Mouse (Mus musculus) intestine, embryonic 15.5 days (tissue): ENCODE data around the gene Foxn4. TPM values are rescaled to one million over a fixed set of nuclear protein-coding genes. Genes with fewer than 3 reads are reported as not detected.

Experiments
- ATAC-seq: fragments of 200-750 bp; cut with Nextera tagmentation; 2 replicates; pipeline ENCODE4 v1.8.0; 2017; ENCODE audit warnings: moderate TSS enrichment, moderate library complexity
- H3K27ac ChIP-seq: fragments of 300-500 bp; sonication (generic); 2 replicates; pipeline ENCODE4 v1.5.1; 2015; ENCODE audit warnings: mild to moderate bottlenecking, inconsistent platforms
- H3K27me3 ChIP-seq: fragments of 300-500 bp; sonication (generic); replicated peaks from 2 replicates; pipeline ENCODE4 v1.6.1; 2015; ENCODE audit warnings: inconsistent platforms
- H3K36me3 ChIP-seq: fragments of 300-500 bp; sonication (generic); 2 replicates; pipeline ENCODE4 v1.6.1; 2015; ENCODE audit warnings: inconsistent platforms
- H3K4me1 ChIP-seq: fragments of 300-500 bp; sonication (generic); replicated peaks from 2 replicates; pipeline ENCODE4 v1.6.1; 2015; ENCODE audit warnings: inconsistent platforms
- H3K4me2 ChIP-seq: fragments of 300-500 bp; sonication (generic); replicated peaks from 2 replicates; pipeline ENCODE4 v1.6.1; 2015; ENCODE audit warnings: mild to moderate bottlenecking, inconsistent platforms
- H3K4me3 ChIP-seq: fragments of 300-500 bp; sonication (generic); replicated peaks from 2 replicates; pipeline ENCODE4 v1.5.1; 2015; ENCODE audit warnings: inconsistent platforms
- H3K9ac ChIP-seq: fragments of 300-500 bp; sonication (generic); 2 replicates; pipeline ENCODE4 v1.6.1; 2015; ENCODE audit warnings: inconsistent platforms
- H3K9me3 ChIP-seq: fragments of 300-500 bp; sonication (generic); 2 replicates; pipeline ENCODE4 v1.6.1; 2016; ENCODE audit warnings: inconsistent platforms
- WGBS: fragments of 180-500 bp; shearing (Covaris S2); methylation state at CpG from one replicate; pipeline ENCODE4 v1.1.7; 2015; 5-methylcytosine and 5-hydroxymethylcytosine counted together
- polyA plus RNA-seq: library from polyadenylated mRNA; unstranded; fragments of >200 nt; fragmentation: Nextera tagmentation; extraction: Ambion mirVana; gene quantifications from 2 replicates; pipeline ENCODE4 v1.2.1, GENCODE M21; 2015

Gene Foxn4
- polyA plus RNA-seq, 1 experiment from 2014 or later = not detected

DNA sequence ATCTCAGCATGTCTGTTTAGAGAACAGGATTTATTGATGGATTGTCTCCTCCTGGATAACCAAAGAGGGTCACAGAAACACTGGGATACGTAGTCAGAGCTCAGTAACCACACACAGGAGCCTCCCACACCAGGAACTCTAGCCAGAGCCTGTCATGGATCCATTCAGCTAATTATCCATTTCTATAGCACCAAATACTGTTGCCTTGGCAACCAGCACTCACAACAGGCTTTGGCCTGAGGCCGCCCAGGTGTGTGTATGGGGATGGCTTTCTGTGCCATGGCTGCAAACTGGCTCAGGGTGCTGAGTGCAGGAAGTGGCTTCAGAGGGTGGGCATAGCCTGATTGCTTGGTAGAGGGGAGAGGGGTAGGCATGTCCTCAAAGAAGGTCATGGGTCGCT, 16.4 kb upstream of the Foxn4 start:
- no peak overlapping the region for H3K9ac ChIP-seq
- no peak overlapping the region for H3K4me3 ChIP-seq
- 72% methylated on average over 3 of the region's 3 CpGs for WGBS
- 0 out of 2 replicates have a peak, but pooled peaks cover 3% of the 10 kb centered on the region for H3K27me3 ChIP-seq
- no peaks in the 10 kb centered on the region for H3K4me1 ChIP-seq
- no peak overlapping the region for H3K4me2 ChIP-seq
- H3K27ac ChIP-seq = no peak overlapping the region
- ATAC-seq = no peak
- no peaks in the 10 kb centered on the region for H3K9me3 ChIP-seq
- no peaks in the 10 kb centered on the region for H3K36me3 ChIP-seq

- Histone ChIP-seq H3K4me1 (no peaks in the 10 kb centered on the region), H3K27me3 (0 out of 2 replicates have a peak, but pooled peaks cover 3% of the 10 kb centered on the region), H3K9ac (no peak within 1 kb of the TSS), H3K36me3 (no peaks in the 10 kb centered on the region), H3K27ac (no peak within 1 kb of the TSS), H3K9me3 (no peaks in the 10 kb centered on the region), H3K4me3 (no peak within 1 kb of the TSS), H3K4me2 (no peak within 1 kb of the TSS)
- no peak for ATAC-seq
- WGBS = 38% methylated on average over 13 of the region's 13 CpGs
Observed at GRCm38 (mm10) chr5:114288874-114289273, 15.3 kb upstream of the Foxn4 start, which contains the start of gene Myo1h. TSS of gene Myo1h (plus strand) at chr5:114289166.

- Histone ChIP-seq H3K4me1 (no peaks in the 10 kb centered on the region), H3K27me3 (0 out of 2 replicates have a peak, but pooled peaks cover 3% of the 10 kb centered on the region), H3K4me3 (no peak overlapping the region), H3K36me3 (no peaks in the 10 kb centered on the region), H3K4me2 (no peak overlapping the region), H3K9ac (no peak overlapping the region), H3K9me3 (no peaks in the 10 kb centered on the region), H3K27ac (no peak overlapping the region)
- no peak for ATAC-seq
- WGBS = 83% methylated on average over 5 of the region's 5 CpGs
Observed at GRCm38 (mm10) chr5:114288396-114288795, 14.8 kb upstream of the Foxn4 start.

- H3K4me1 ChIP-seq = no peaks in the 10 kb centered on the region
- no peaks in the 10 kb centered on the region for H3K9me3 ChIP-seq
- 63% methylated on average over 16 of the region's 16 CpGs for WGBS
- H3K27ac ChIP-seq = no peak overlapping the region
- H3K27me3 ChIP-seq = 0 out of 2 replicates have a peak, but pooled peaks cover 3% of the 10 kb centered on the region
- no peaks in the 10 kb centered on the region for H3K36me3 ChIP-seq
- H3K9ac ChIP-seq = no peak overlapping the region
- H3K4me3 ChIP-seq = no peak overlapping the region
- no peak for ATAC-seq
- no peak overlapping the region for H3K4me2 ChIP-seq
Observed at GRCm38 (mm10) chr5:114286872-114287571, 13.4 kb upstream of the Foxn4 start.

DNA sequence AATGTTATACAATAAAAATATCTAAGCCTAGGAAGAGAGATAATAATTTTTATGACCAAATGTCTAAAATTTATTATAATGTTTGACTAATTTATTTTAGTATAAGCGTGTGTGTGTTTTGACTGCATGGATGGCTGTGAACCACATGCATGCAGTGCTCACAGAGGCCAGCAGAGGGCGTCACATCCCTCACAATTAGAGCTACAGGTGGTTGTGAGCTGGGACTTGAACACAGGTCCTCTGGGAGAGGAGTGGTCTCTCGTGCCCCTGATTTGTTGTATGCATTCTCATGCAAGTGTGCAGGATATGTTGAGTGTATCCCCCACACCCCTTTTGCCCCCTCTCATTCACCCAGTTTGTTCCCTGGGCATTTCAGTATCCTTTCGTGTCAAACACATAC, 12.5 kb upstream of the Foxn4 start:
- Histone ChIP-seq H3K36me3 (no peaks in the 10 kb centered on the region), H3K9me3 (no peaks in the 10 kb centered on the region), H3K27me3 (0 out of 2 replicates have a peak, but pooled peaks cover 3% of the 10 kb centered on the region), H3K27ac (no peak overlapping the region), H3K9ac (no peak overlapping the region), H3K4me3 (no peak overlapping the region), H3K4me1 (no peaks in the 10 kb centered on the region), H3K4me2 (no peak overlapping the region)
- ATAC-seq = no peak
- WGBS = 74% methylated on average over 4 of the region's 4 CpGs

GRCm38 (mm10) chr5:114285398-114285700, 11.7 kb upstream of the Foxn4 start:
- H3K9me3 ChIP-seq = no peaks in the 10 kb centered on the region
- H3K4me2 ChIP-seq = no peak overlapping the region
- H3K4me1 ChIP-seq = no peaks in the 10 kb centered on the region
- no peak overlapping the region for H3K27ac ChIP-seq
- 89% methylated on average over 3 of the region's 3 CpGs for WGBS
- H3K4me3 ChIP-seq = no peak overlapping the region
- no peaks in the 10 kb centered on the region for H3K36me3 ChIP-seq
- ATAC-seq = no peak
- H3K27me3 ChIP-seq = 0 out of 2 replicates have a peak, but pooled peaks cover 3% of the 10 kb centered on the region
- no peak overlapping the region for H3K9ac ChIP-seq

DNA sequence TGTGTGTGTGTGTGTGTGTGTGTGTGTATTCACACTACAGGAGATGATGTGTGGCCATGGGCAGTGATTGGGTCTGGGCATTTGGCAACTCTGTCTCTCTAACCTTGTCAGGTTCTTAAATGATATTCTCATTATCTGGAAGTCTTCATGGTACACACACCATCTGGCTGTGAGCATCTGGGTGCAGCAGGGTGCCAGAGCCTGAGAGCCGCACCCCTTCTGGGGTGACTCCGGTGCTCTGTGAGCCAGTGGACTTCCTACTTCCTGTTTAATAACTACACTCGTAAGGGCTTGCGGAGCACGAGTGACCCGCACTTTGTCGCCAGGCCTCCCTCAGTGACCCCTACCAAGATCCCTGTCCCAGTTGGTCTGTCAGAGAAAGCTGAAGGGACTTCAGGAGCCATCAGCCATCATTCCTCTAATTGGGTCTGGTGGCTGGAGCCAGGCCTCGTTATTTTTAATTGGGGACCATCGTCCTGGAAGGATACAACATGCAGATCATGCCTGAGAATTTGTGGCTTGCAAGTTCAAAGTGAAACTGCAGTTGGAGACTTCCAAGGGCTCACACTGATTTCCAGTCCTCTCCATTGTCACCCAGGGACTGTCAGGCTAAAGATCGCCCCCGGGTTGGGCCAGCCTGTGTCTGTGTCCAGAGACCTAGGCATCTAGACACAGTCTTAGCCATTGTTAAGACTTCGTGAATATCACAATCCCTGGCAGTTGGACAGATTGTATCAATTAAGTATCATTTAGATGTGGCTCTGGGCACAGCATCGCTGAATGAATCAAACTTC, 11.2 kb upstream of the Foxn4 start:
- peaks cover 3% of the 10 kb centered on the region; the same call in 1 of the 2 replicates for H3K27me3 ChIP-seq
- H3K4me3 ChIP-seq = no peak overlapping the region
- no peaks in the 10 kb centered on the region for H3K36me3 ChIP-seq
- H3K4me1 ChIP-seq = no peaks in the 10 kb centered on the region
- H3K9me3 ChIP-seq = no peaks in the 10 kb centered on the region
- H3K4me2 ChIP-seq = no peak overlapping the region
- no peak overlapping the region for H3K9ac ChIP-seq
- no peak overlapping the region for H3K27ac ChIP-seq
- ATAC-seq = no peak
- WGBS = 77% methylated on average over 13 of the region's 13 CpGs

DNA sequence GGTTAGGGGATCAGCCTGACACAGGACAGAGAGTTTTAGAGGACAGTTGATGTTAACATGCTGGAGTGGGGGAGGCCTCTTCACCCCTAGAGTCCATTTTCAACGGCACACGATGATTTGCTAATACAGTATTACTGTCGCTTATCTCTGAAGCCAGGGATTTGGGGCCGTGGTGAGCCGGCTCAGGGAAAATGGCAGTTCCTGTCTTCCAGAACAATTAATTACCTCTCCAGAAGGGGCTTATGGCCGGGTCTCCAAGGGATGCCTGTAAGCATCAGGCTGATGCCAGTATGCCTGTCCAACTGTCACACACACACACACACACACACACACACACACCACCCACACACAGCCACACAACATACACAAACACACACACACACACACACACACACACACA, 8.7 kb upstream of the Foxn4 start:
- H3K4me2 ChIP-seq = no peak overlapping the region

GRCm38 (mm10) chr5:114279382-114280143, 6.0 kb upstream of the Foxn4 start:
- no peak overlapping the region for H3K27ac ChIP-seq
- WGBS = 51% methylated on average over 12 of the region's 12 CpGs
- ATAC-seq = no peak
- H3K9ac ChIP-seq = no peak overlapping the region
- no peaks in the 10 kb centered on the region for H3K36me3 ChIP-seq
- 0 out of 2 replicates have a peak, but pooled peaks cover under 1% of the 10 kb centered on the region for H3K4me1 ChIP-seq
- H3K27me3 ChIP-seq = peaks cover 38% of the 10 kb centered on the region
- H3K4me2 ChIP-seq = no peak overlapping the region
- H3K4me3 ChIP-seq = no peak overlapping the region
- H3K9me3 ChIP-seq = no peaks in the 10 kb centered on the region

More for the DNA sequence above, 8.7 kb upstream of the Foxn4 start:
- no peak overlapping the region for H3K4me3 ChIP-seq
- no peak for ATAC-seq
- no peaks in the 10 kb centered on the region for H3K4me1 ChIP-seq
- H3K9me3 ChIP-seq = no peaks in the 10 kb centered on the region
- H3K9ac ChIP-seq = no peak overlapping the region
- peaks cover 12% of the 10 kb centered on the region for H3K27me3 ChIP-seq
- H3K27ac ChIP-seq = no peak overlapping the region
- no peaks in the 10 kb centered on the region for H3K36me3 ChIP-seq
- 33% methylated on average over 6 of the region's 6 CpGs for WGBS

DNA sequence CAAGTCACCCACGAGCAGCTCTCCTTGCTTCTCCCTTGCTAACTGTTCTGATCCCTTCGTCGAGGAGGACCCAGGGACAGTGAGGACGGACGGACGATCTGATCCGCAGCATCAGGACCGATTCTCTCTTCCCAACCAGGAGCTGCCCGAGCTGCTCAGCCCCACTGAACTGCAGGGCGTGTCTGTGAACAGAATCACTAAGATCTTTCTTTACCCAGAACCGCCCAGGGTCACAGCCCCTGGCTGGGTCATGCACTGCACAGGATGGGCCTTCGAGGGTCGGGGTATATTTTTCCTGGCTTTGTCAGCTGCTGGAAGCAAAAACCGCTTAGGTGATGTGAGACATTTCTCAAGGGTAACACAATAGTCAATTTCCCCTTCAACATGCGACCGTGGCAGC, 2.4 kb upstream of the Foxn4 start:
- Histone ChIP-seq H3K27ac (no peak overlapping the region), H3K36me3 (no peaks in the 10 kb centered on the region), H3K27me3 (peaks cover 72% of the 10 kb centered on the region), H3K9me3 (no peaks in the 10 kb centered on the region), H3K4me2 (no peak overlapping the region), H3K9ac (no peak overlapping the region), H3K4me1 (peaks cover 15% of the 10 kb centered on the region), H3K4me3 (no peak overlapping the region)
- WGBS = 43% methylated on average over 16 of the region's 16 CpGs
- no peak for ATAC-seq

GRCm38 (mm10) chr5:114275339-114275738, 1.7 kb upstream of the Foxn4 start:
- Histone ChIP-seq H3K36me3 (no peaks in the 10 kb centered on the region), H3K4me2 (no peak overlapping the region), H3K4me3 (no peak overlapping the region), H3K27ac (no peak overlapping the region), H3K4me1 (peaks cover 15% of the 10 kb centered on the region), H3K27me3 (peaks cover 78% of the 10 kb centered on the region), H3K9ac (no peak overlapping the region), H3K9me3 (no peaks in the 10 kb centered on the region)
- 31% methylated on average over 8 of the region's 8 CpGs for WGBS
- no peak for ATAC-seq

DNA sequence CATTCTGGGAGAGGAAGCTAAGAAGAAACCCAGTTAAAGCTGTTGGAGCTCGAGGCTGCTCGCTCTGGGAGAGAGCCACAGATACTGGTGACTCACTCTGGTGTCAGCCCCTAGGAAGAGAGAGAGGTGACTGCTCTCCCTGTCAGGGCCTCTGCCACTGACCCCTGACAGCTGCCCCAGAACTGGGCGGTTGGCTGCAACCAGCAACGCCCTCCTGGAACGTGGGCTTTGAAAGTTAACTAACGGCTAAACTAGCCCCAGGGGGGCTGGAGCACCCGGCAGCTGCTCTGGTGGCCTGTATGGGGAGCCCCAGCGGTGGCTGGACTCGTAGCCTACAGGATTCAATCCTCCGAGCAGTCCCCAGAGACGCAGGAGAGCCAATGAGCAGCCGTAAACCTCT, 3.6 kb downstream of the Foxn4 start:
- no peak for ATAC-seq
- H3K9ac ChIP-seq = no peak overlapping the region
- peaks cover 56% of the 10 kb centered on the region for H3K27me3 ChIP-seq

More for the DNA sequence above, 3.6 kb downstream of the Foxn4 start:
- no peaks in the 10 kb centered on the region for H3K36me3 ChIP-seq
- 17% methylated on average over 12 of the region's 12 CpGs for WGBS
- no peak overlapping the region for H3K4me3 ChIP-seq
- H3K27ac ChIP-seq = no peak overlapping the region
- H3K4me2 ChIP-seq = no peak overlapping the region
- peaks cover 17% of the 10 kb centered on the region for H3K4me1 ChIP-seq
- no peaks in the 10 kb centered on the region for H3K9me3 ChIP-seq
